Mouse (Mus musculus) neural tube, embryonic 10.5 days (tissue): Measurements from ENCODE around the gene Pde7b.

Experiments used
- DNase-seq: peaks from one replicate; pipeline ENCODE4 v3.0.0-alpha.2; 2017; ENCODE audit warnings: low spot score; ENCODE audit errors: extremely low spot score

Gene Pde7b

DNA sequence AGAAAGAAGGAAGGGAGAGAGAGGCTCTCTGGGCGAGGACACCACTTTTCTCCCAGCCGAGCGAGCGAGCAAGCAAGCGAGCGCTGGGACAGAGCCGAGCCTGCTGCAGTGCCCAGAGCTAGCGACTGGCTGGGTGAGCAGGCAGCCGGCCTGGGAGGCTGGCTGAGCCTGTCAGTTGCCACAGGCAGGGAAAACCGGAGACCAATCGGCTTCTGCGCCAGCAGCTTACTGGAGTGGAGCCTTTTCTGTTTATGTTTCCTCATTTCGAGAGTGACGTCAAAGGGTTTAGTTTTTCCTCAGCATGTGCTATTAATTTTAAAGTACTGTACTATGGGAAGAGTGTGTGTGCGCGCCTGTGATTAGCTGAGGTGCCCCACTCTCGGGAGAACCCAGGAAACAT is at the start of gene Pde7b:
Pde7b (minus strand) TSS at position 173 of the 400 bp plus-strand sequence.
- DNase-seq: peak; percentile 60

DNA sequence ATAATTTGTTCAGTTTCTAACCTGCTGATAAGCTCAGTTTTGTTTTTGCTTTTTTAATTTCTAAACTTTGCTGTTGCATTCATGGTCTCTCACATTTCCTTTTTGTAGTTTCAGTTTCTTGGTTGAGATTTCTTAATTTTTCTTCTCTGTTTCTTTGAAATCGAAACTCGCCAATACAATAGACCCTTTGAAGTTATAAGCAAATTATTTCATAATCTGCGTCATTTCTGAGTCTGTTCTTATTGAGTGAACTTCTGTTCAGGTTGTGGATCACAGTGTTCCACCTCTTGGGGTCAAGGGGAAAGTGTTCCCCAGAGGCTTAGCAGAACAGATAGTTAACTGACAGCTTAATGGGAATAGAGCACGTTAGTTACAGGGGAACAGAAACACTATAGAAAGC is 47.2 kb upstream of the Pde7b start:
- no peak for DNase-seq

DNA sequence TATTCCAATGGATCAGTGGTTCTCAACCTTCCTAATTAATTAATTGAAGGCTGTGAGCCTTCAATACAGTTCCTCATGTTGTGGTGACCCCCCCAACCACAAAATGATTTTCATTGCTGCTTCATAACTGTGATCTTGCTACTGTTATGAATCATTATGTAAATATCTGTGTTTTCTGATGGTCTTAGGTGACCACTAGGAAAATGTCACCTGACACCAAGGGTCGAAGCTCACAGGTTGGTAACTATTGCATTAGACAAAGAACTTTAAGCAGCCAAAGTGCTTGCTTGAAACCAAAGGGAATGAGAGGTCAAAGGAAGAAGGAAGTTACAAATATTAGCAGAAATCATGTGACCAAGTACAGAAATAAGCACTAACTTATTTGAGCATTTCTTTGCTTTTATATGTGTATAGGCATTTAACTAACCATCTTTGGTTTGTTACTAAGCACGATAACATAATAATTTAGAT is 45.6 kb upstream of the Pde7b start:
- DNase-seq: no peak

DNA sequence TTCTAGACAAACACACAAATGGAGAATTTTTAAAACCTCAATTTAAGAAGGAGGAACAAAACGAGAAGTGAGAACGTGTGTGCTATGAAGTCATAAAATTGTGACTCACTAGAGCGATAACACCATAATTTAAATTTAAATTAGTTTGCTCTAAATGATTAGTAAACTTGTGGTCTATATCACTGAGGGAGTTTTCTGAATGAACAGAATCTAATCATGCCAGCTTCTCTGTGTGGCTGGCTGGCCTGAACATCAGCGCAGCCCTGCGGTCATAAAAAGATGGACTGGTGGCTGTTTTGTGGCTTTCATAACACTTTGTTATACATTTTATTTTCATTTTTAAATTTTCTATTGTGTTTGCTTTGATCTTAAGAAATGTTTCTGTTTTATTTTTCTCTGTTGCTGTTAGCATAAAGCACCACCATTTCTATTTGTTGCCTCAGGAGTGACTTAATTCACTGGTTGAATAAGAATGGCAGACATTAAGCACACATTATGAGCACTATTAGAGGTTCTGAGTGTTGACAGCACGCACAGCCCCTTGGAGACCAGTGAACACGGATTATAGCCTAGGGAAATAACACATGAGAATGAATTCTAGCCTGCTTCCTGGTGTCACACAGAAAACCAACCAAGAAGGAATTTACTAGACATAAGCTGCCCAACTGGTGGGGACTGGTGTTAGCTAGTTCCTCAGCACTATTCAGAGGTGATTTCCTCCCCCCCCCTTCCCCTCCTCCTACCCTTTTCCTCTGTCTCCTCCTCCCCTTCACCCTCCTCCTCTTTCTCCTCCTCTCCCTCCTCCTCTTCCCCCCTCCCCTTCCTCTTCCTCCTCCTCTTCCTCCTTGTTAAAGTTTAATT is 44.9 kb upstream of the Pde7b start:
- DNase-seq: no peak

DNA sequence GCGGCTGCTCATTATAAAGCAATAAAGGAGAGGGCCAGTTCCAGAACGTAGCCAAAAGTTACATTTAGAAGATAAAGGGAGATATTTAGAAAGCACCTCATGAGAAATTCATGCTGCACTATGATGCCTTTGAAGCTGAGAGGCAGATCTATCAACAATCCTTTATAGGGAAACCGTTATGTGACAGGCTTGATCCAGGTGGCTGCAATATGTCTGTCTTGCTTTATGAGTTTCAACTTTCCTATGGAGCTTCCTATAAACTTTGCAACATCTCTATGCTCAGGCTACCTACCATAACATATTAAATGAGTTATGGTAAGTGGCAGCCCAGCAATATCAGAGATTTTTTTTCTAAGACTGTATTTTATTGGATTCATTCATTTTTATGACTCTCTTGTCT is 39.5 kb upstream of the Pde7b start:
- DNase-seq: no peak

DNA sequence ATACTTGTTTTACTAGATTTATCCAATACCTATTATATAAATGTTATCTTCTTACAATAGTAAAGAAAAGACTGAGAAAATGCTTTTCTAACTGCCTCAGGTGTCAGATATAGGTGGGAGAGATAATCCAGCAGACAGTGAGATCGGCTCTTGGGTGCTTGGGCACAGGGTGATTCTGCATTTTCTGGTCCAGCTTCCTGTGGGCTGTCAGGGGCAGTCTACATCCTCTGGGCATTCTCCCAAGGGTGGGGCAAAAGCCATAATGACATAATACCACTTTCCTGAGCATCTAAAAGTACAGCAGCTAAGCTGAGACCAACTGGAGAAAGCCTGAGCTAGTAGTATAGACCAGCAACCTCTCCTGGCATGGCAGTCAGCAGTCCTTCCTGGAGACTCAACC is 34.1 kb upstream of the Pde7b start:
- DNase-seq: no peak

DNA sequence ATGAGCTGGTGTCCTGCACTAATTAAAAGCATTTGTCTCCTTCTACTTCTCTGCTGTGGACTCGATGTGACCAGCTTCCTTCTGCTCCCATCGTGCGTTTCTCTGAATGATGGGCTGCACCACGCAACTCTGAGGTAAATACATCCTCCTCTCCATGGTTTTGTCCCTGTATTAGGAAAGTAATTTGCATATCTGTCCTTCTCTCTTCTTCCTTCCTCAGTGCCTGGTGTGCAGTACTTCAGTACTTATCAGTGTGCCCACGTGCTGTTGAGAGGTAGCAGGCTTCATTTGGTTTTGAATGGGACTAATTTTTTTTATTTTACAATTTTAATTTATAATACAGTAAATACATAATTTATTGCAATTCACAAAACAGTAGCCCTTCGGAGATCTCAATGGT is 33.4 kb upstream of the Pde7b start:
- no peak for DNase-seq

DNA sequence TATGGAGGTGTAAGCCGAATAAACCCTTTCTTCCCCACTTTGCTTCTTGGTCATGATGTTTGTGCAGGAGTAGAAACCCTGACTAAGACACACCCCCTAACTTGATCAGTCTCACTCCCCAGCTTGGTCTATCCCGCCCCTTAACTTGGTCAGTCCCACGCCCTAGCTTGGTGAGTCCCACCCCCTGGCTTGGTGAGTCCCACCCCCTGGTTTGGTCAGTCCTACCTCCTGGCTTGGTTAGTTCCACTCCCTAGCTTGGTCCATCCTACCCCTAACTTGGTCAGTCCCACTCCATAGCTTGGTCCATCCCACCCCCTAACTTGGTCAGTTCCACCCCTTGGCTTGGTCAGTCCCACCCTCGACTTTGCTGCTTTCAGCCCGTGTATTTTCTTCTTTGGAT is 31.3 kb upstream of the Pde7b start:
- no peak for DNase-seq

DNA sequence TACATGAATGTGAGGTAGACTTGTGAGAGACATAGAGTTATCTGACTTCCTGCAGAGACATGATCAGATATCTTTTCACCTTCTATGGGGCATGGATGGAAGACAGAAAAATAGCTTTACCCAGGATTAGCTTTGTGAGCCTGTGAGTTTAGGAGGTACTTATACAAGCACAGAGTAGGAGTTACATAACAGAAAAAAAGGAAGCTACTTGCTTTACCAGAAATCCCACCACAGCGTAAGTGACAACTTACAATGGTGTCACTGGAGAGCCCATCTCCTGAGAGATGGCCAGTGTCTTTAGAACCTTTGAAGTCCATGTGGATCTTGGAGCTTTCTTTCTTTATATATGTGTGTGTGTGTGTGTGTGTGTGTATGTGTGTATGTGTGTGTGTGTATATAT is 28.0 kb upstream of the Pde7b start:
- DNase-seq: no peak

DNA sequence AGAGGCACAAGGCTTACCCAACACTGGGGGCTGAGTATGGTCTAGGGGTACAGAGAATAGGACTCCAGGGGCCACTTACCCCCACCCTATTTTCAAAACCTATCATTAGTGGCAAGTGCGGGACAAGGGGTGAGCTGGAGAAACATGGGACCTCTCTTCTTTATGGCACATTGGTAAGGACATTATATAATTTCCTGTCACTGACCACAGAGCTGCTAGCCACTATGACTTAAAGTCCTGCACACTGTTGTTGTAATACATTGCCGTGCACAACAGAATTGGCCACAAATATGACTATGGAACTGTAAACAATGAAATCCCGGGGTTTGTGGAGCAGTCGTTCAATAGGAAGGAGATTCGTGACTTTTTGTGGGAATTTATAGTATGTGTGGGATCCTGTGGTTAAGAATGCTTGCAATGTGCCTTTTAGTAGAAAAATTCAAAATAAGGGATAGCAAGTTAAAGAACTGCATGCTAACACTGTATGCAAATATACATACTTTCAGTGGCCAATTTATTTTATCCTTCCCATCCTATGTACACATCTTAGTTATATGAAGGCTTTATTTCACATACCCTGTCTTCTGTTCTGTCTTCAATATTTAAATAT is 25.9 kb upstream of the Pde7b start:
- DNase-seq: no peak

DNA sequence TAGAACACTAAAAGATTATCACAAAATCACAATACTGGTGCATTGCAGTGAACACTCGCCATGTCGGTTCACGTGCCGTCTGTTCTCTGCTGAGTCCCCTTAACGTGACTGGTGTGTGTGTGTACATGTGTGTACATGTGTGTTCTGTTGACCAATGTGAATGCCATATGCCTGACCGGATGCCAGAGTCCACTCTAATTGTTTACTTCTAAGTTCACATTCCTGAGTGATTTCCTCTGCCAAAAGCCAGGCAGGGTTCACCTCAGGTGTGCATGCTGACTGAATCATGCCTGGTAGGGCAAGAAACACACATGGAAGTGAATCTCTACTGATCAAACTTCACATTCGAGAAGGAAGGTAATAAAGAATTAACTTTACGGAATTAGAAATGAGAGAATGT is 24.1 kb upstream of the Pde7b start:
- DNase-seq: no peak

DNA sequence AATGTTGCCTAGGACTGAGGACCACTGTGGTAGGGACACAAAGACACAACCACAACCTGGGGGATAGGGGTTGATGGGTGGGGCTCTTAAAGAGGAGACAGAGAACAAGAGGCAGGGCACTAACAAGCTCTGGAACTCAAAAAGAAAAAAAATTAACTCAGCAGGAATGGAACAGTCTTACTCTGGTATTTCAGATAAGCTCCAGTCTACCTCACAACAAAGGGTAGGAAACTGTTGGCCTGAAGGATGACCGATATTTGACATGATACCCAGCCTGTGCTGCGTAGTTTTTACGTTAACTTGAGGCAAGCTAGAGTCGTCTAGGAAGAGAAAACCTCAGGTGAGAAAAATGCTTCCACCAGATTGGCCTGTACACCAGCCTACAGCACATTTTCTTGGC is 22.4 kb upstream of the Pde7b start:
- DNase-seq: no peak

DNA sequence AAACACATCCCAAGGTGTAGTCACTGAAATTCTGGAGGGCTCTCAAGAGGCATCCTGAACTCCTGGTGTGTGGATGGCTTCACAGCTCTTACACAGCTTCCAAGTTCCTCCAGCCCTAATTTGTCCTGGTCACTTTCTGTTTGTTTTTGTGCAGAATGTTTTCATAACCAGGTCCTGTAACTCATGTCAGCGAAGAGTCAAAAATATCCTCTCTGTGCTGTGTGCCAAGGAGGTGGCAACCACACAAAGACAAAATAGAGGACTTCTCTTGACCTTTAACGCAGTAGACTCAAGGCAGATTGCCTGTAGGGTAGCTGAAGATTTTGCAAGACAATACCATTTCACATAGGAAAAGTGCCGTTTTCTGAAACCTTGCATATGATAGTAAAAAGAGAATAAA is 14.9 kb upstream of the Pde7b start:
- DNase-seq: no peak

DNA sequence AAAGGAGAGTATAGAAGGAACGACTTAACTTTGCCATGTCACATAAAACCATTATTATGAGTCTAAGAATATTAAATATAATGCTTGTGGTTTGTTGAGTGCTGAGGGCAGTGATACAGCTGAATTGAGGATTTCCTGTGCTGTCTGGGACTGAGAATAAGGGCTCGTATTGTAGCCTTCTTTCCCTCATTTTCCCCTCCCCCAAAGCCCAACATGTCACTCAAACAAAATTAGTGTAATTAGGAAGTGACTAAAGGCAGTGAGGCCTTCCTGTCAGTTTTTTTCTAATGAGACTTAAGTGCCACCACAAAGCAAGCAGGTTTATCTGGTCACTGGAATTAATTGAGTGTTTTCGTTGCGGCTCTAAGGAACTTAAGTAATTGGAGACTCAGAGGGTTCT is 12.3 kb upstream of the Pde7b start:
- no peak for DNase-seq

DNA sequence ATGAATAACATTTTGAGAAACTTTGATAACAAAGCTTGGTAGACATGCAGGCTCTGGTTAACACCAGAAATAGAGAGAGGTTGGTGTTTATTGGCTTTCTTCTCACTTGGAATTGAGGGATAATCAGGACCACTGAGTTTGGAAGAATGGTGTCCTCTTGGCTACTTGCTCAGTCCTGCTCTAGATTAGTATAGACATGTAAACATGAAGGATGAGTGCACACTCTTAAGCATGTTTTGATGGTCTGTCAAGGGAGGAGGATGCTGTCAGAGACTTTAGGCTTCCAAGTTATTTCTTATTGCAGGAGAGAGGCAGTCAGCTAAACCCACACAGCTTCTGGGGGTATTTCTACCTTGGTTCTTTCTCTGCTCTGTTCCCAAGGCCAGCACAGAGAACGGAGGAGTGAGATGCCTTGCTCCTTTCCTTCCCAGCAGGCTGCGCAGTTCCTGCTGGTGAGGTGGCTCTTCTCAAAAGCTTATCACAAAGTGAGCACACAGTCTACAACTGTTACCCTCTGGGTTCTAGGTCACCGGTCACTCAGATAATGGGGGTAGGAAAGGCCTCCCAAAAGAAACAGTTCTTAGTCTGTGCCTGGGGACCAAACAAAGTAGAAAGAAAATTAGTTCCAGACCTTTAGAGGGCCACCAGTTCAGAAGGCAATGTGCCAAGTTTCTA is 11.0 kb upstream of the Pde7b start:
- no peak for DNase-seq

DNA sequence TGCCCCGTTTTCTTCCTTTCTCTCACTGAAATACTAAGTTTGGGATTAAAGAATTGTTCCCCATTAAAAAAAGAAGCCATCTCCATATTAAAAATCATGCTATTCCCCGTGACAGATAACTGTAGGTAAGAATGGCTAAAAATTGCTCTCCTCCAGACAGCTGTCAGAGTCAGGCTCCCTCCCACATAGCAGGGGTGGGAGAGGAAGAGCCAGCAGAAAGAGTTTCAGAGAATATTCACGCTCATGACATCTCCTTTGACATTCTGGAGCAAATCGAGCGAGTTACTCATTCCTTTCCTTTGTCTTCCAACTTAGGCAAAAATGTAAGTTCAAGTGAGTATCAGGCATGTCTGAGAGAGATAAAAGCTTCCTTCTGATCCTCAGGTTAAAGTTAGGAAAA is 8.7 kb upstream of the Pde7b start:
- DNase-seq: no peak

DNA sequence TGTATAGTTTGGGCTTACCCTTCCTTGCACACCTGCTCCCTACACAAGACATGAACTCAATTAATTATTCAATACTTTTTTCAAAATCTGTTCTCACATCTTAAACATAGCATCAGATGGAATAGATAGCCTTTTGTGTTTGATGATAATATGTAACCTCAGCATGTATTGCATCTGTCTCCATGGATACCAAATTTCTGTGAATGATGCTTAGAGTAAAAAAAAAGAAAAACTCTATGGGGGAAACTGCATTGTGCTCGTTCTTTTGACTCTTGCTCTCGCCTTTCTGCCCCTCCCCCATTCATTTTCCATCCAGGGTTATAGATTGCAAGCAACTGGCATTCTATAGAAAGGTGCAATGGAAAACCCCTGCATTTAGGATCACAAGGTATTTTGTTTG is 7.3 kb upstream of the Pde7b start:
- DNase-seq: no peak

DNA sequence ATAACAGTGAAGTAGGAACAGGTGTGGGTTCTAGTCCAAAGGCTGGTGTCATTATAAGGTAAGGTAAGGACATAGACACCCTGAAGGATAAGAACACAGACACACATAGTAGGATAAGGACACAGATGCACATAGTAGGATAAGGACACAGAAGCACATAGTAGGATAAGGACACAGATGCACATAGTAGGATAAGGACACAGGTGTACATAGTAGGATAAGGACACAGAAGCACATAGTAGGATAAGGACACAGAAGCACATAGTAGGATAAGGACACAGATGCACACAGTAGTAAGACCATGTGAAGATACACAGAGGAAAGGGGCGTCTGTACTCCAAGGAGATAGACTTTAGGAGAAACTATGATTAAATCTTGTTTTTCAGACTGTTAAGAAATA is 5.2 kb upstream of the Pde7b start:
- no peak for DNase-seq

DNA sequence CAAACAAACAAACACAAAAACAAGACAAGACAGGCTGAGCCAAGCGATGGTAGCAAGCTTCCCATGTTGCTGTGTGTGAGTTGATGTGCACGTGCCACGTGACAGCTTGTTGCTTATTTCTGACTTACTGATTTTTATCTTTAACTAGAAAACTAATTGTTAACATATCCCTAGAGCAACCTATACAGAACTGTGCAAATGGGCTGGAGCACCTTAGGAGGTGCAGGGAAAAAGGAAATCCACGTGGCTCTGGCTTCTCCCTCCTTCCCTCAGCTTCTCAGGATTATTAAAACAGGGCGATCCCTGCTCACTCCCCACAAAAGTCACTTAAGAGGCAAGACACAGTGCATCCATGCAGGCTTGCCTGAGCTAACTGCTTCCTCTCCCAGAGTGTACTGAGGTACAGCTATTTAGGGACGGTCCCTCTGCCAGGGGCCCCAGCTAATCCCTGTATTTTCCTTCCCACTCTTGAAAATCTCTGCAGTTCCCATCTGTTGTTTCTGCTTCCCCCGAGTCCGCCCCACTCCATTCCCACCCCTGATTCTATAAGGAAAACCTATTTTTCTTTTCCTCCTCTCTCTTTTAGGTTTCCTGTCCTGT is 606 bp upstream of the Pde7b start:
- no peak for DNase-seq

DNA sequence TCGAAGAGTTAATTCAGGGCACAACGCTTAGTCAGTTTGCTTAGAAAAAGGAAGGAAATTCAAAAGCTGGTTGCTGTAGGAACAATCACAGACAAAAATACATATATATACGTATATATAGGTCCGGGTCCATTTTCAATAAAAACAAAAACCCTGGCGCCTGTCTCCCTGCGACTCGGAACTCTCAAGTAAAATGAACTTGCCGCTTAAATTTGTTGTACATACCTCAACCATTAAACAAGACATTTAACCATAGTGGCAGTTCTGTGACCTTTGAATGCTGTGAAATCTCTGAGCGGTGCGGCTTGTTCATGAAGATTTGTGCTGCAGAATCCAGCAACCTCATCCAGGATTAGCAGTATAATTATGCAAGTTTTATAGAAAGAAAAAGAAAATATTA is 427 bp downstream of the Pde7b start:
- DNase-seq: no peak

DNA sequence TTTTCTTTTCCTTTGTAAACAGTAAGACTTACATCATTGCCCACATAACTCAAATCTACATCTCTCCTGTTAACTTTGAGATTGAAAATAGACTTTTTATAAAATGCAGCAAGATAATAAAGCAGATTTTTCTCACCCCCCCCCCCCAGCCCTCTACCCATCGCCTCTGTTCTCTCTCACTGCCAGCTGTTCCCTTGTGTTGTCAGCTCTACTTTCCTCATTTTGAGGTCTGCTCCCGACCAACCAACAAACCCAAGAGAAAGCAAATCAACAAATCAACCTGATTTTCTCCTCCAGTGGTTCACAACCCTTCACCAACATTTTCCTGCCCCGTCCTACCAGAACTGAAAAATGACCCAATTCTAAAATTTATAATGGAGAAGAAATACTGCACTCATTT is 916 bp downstream of the Pde7b start:
- DNase-seq: no peak

DNA sequence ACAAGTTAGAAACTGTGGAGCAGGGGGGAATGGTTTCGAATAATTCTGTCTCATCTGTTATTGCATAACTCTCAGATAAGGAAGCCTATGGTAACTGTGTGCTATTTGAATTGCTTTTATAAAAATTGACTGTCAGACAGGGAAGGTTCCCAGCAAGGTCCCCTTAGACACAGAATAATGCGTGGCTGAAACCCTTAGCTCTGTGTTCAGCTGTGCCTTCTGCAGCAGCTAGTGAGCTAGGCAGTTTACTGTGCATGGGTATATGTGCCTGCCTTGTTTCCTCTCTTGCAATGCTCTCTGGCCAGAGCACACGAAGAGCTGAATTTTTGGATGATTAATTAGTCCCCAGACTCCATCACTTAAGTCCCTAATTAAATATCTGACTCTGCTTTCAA is 1.4 kb downstream of the Pde7b start:
- DNase-seq: no peak
